Mouse (Mus musculus): Measurements from ENCODE around the gene Amotl2.

Amotl2 gene

DNA sequence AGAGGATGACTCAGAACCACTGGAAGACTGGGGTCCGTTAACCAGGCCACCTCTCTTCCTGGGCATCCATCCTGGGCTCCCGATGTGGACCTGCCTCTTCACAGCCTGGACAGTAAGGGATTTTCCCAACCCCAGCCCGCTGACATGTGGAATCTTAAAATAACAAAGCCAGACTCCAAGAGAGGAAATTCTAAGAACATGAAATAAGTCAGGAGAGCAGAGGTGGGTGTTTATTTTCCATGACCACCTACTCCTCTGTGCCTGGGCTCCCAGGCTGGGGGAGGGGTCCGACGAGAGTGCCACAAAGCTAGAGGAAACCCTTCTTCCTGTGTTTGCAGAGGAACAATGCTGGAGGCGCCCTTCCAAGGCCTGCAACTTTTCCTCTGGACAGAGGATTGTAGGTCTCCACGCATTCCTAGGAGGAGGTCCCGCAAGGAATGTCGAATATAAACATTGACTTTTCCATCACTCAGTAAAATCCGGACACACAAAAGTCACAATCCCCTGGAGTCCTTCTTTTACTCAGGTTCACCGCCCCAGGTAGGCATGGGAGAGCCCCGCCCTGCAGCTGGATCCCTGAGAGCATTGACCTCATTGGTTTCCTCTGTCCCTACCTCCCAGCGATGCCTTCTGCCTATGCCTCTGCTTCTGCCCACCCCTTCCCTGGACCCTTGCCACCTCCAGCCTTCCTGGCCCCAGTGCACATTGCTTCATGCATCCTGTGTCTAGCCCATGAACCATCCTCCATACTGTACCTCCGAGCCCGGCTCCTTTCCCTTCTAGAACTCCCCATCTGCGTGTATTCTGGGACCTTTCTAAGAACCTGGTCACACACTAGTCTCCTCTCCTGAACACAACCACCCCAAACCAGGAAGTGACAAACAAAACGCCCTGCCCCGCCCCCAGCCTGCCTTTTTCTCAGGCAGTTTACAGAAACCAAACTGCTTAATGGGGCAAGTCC lies 61.4 kb downstream of the Amotl2 start:
- DNase-seq (ENCODE audit: low spot score): no peak

DNA sequence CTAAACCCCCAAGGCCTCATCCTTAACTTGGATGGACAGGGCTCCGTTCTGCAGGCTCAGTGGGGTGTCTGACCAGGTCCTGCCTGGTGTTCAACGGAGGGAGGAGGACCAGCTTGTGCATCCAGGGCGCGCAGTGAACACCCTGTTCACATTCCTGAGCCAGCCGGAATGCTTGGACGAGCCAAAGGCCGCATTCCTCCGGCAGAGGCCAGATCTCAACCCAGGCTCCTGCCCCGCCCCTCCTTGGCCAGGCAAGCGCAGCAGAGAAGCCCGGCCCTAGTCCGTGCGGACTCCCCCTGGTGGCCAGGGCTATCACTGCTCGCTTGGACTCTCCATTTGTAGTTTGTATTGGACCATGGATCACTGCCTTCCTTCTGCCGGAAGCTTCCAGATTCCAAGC lies 63.0 kb downstream of the Amotl2 start:
- DNase-seq (ENCODE audit: low spot score): peak; percentile 42

Data from left cerebral cortex, adult 11 months (tissue).